Mouse (Mus musculus) erythroblast, embryonic 14.5 days (primary cell): ENCODE data around the gene Ppp3r1. TPM values are rescaled to one million over a fixed set of nuclear protein-coding genes. Genes with fewer than 3 reads are reported as not detected.

ENCODE experiments used
- H3K27me3 ChIP-seq: 2 replicates; pipeline ENCODE4 v1.6.1; 2012; ENCODE audit warnings: inconsistent platforms; ENCODE audit not compliant: control insufficient read depth
- H3K36me3 ChIP-seq: 2 replicates; pipeline ENCODE4 v1.6.1; 2012; ENCODE audit warnings: mild to moderate bottlenecking, inconsistent platforms; ENCODE audit not compliant: control insufficient read depth
- H3K4me1 ChIP-seq: 2 replicates; pipeline ENCODE4 v1.6.1; 2012; ENCODE audit warnings: inconsistent platforms; ENCODE audit not compliant: control insufficient read depth
- H3K4me3 ChIP-seq: replicated peaks from 2 replicates; pipeline ENCODE3; 2012; ENCODE audit warnings: moderate library complexity, mild to moderate bottlenecking, inconsistent platforms
- H3K9me3 ChIP-seq: 2 replicates; pipeline ENCODE4 v1.6.1; 2012; ENCODE audit warnings: low read length, inconsistent platforms, mixed read lengths; ENCODE audit not compliant: control insufficient read depth
- GATA1 ChIP-seq: IDR thresholded peaks from 2 replicates; pipeline ENCODE4 v1.6.1; 2012; ENCODE audit warnings: low read length, inconsistent platforms, mixed read lengths
- TAL1 ChIP-seq: IDR thresholded peaks from 3 replicates; pipeline ENCODE4 v1.6.1; 2012; ENCODE audit warnings: low read length, inconsistent platforms, mixed read lengths
- polyA plus RNA-seq: library from polyadenylated mRNA; stranded (reverse); fragments of >175 nt; gene quantifications from 2 replicates; pipeline ENCODE4 v1.2.3, GENCODE M21; 2012

The Ppp3r1 gene
- polyA plus RNA-seq, result 0.33 and 0.37 TPM in 2 replicates

- Histone ChIP-seq H3K4me3 (peak within 1 kb of the TSS; percentile 92), H3K4me1 (peaks cover 45% of the 10 kb centered on the region), H3K36me3 (peaks cover 5% of the 10 kb centered on the region), H3K27me3 (no peaks in the 10 kb centered on the region), H3K9me3 (no peaks in the 10 kb centered on the region; the same call in 1 of the 2 replicates)
- no peak for TF ChIP-seq GATA1
- TF ChIP-seq TAL1, result no peak
Observed at GRCm38 (mm10) chr11:17158858-17159737, at the start of gene Ppp3r1. TSS of gene Ppp3r1 (plus strand) at chr11:17159263.

- no peaks in the 10 kb centered on the region for H3K27me3 ChIP-seq
- H3K4me3 ChIP-seq, result no peak overlapping the region
- H3K4me1 ChIP-seq, result no peaks in the 10 kb centered on the region
- TF ChIP-seq GATA1 (no peak), TAL1 (no peak)
- H3K9me3 ChIP-seq, result no peaks in the 10 kb centered on the region
- no peaks in the 10 kb centered on the region for H3K36me3 ChIP-seq
Observed at GRCm38 (mm10) chr11:17112419-17113090, 46.5 kb upstream of the Ppp3r1 start.

GRCm38 (mm10) chr11:17126418-17126817 is 32.6 kb upstream of the Ppp3r1 start:
- Histone ChIP-seq H3K36me3 (no peaks in the 10 kb centered on the region), H3K4me1 (no peaks in the 10 kb centered on the region), H3K4me3 (no peak overlapping the region), H3K27me3 (no peaks in the 10 kb centered on the region), H3K9me3 (no peaks in the 10 kb centered on the region)
- TF ChIP-seq GATA1 (no peak), TAL1 (no peak)

- Histone ChIP-seq H3K27me3 (no peaks in the 10 kb centered on the region), H3K9me3 (no peaks in the 10 kb centered on the region), H3K36me3 (no peaks in the 10 kb centered on the region), H3K4me1 (no peaks in the 10 kb centered on the region), H3K4me3 (no peak overlapping the region)
- TF ChIP-seq GATA1, result no peak
- TF ChIP-seq TAL1, result no peak
Observed at GRCm38 (mm10) chr11:17135638-17136037, 23.4 kb upstream of the Ppp3r1 start.

GRCm38 (mm10) chr11:17138306-17139033 is 20.6 kb upstream of the Ppp3r1 start:
- H3K36me3 ChIP-seq, result no peaks in the 10 kb centered on the region
- no peaks in the 10 kb centered on the region for H3K4me1 ChIP-seq
- no peak overlapping the region for H3K4me3 ChIP-seq
- no peak for TF ChIP-seq GATA1
- no peaks in the 10 kb centered on the region for H3K9me3 ChIP-seq
- no peaks in the 10 kb centered on the region for H3K27me3 ChIP-seq

GRCm38 (mm10) chr11:17159738-17160241 is 727 bp downstream of the Ppp3r1 start:
- Histone ChIP-seq H3K27me3 (no peaks in the 10 kb centered on the region), H3K4me3 (peak overlapping the region; percentile 92), H3K4me1 (peaks cover 47% of the 10 kb centered on the region), H3K9me3 (no peaks in the 10 kb centered on the region; the same call in 1 of the 2 replicates), H3K36me3 (peaks cover 5% of the 10 kb centered on the region)
- no peak for TF ChIP-seq TAL1

GRCm38 (mm10) chr11:17160242-17160641 is 1.2 kb downstream of the Ppp3r1 start:
- Histone ChIP-seq H3K4me1 (peaks cover 48% of the 10 kb centered on the region), H3K9me3 (no peaks in the 10 kb centered on the region; the same call in 1 of the 2 replicates), H3K27me3 (no peaks in the 10 kb centered on the region), H3K36me3 (peaks cover 5% of the 10 kb centered on the region), H3K4me3 (peak overlapping the region; percentile 92)
- TF ChIP-seq GATA1, result no peak

- no peaks in the 10 kb centered on the region for H3K27me3 ChIP-seq
- H3K9me3 ChIP-seq, result no peaks in the 10 kb centered on the region
- H3K4me3 ChIP-seq, result no peak overlapping the region
- peaks cover 44% of the 10 kb centered on the region for H3K4me1 ChIP-seq
- H3K36me3 ChIP-seq, result peaks cover 7% of the 10 kb centered on the region
- TF ChIP-seq GATA1 (no peak), TAL1 (no peak)
Observed at GRCm38 (mm10) chr11:17163956-17164355, 4.9 kb downstream of the Ppp3r1 start.

- no peaks in the 10 kb centered on the region for H3K9me3 ChIP-seq
- no peaks in the 10 kb centered on the region for H3K27me3 ChIP-seq
- H3K4me3 ChIP-seq, result no peak overlapping the region
- H3K4me1 ChIP-seq, result peaks cover 41% of the 10 kb centered on the region
- TF ChIP-seq GATA1 (no peak), TAL1 (no peak)
- peaks cover 9% of the 10 kb centered on the region for H3K36me3 ChIP-seq
Observed at GRCm38 (mm10) chr11:17166627-17167026, 7.6 kb downstream of the Ppp3r1 start.
